Mouse (Mus musculus) MEL (cell line): Measurements from ENCODE around the gene Enox1. TPM values are rescaled to one million over a fixed set of nuclear protein-coding genes. Genes with fewer than 3 reads are reported as not detected.

Experiments
- DNase-seq: peaks from one replicate; pipeline ENCODE4 v3.0.0; 2011; ENCODE audit warnings: low read depth, low spot score
- H3K27ac ChIP-seq: 2 replicates; pipeline ENCODE4 v1.5.1; 2012; ENCODE audit warnings: low read depth, mild to moderate bottlenecking, control low read depth, low read length, moderate library complexity; ENCODE audit not compliant: control insufficient read depth
- H3K27me3 ChIP-seq, 2 experiments: fragments of 150-350 bp in 1 of 2; sonication (generic) in 1 of 2; 2 replicates each; pipeline ENCODE4 v1.6.1; 2012; ENCODE audit warnings: low read length in 2 of 2, mild to moderate bottlenecking in 2 of 2, improper control_type of control experiment in 1 of 2, moderate library complexity in 1 of 2; ENCODE audit not compliant: insufficient read depth in 2 of 2, control insufficient read depth in 1 of 2
- H3K36me3 ChIP-seq, 2 experiments: 2 replicates each; pipeline ENCODE4 v1.6.1; 2012 to 2014; ENCODE audit warnings: low read length in 2 of 2, improper control_type of control experiment in 1 of 2, inconsistent platforms in 1 of 2, mild to moderate bottlenecking in 1 of 2; ENCODE audit not compliant: insufficient read depth in 2 of 2, control insufficient read depth in 1 of 2
- H3K4me1 ChIP-seq, 2 experiments: fragments of 150-350 bp in 1 of 2; sonication (generic) in 1 of 2; 2 replicates each; pipeline ENCODE4 v1.6.1; 2012; ENCODE audit warnings: low read length in 2 of 2, improper control_type of control experiment in 1 of 2, mild to moderate bottlenecking in 1 of 2; ENCODE audit not compliant: insufficient read depth in 2 of 2, control insufficient read depth in 1 of 2
- H3K4me3 ChIP-seq, 2 experiments: fragments of 150-350 bp in 1 of 2; sonication (generic) in 1 of 2; 2 replicates each; pipeline ENCODE4 v1.5.1; 2012; ENCODE audit warnings: low read depth in 2 of 2, low read length in 2 of 2, mild to moderate bottlenecking in 2 of 2, moderate library complexity in 2 of 2, control low read depth in 1 of 2, improper control_type of control experiment in 1 of 2; ENCODE audit not compliant: control insufficient read depth in 1 of 2, insufficient read depth in 1 of 2
- H3K79me2 ChIP-seq: 2 replicates; pipeline ENCODE4 v1.6.1; 2012; ENCODE audit warnings: mild to moderate bottlenecking, low read length, moderate library complexity; ENCODE audit not compliant: control insufficient read depth, poor library complexity, insufficient read depth
- H3K9ac ChIP-seq: 2 replicates; pipeline ENCODE4 v1.6.1; 2012; ENCODE audit warnings: low read depth, mild to moderate bottlenecking, control low read depth, low read length, moderate library complexity; ENCODE audit not compliant: control insufficient read depth, poor library complexity, severe bottlenecking
- H3K9me3 ChIP-seq: fragments of 150-350 bp; sonication (generic); replicated peaks from 2 replicates; pipeline ENCODE4 v1.6.1; 2012; ENCODE audit warnings: mild to moderate bottlenecking, low read length, improper control_type of control experiment, moderate library complexity; ENCODE audit not compliant: insufficient read depth
- CHD2 ChIP-seq: IDR thresholded peaks from 2 replicates; pipeline ENCODE4 v1.6.1; 2011; ENCODE audit warnings: low read length, improper control_type of control experiment
- CTCF ChIP-seq, 3 experiments: IDR thresholded peaks in 2 of 3; conservative IDR thresholded peaks in 1 of 3; 2 replicates each; pipeline ENCODE4 v1.5.1; 2011 to 2012; ENCODE audit warnings: low read length in 3 of 3, low read depth in 2 of 3, mild to moderate bottlenecking in 2 of 3, improper control_type of control experiment in 1 of 3, inconsistent platforms in 1 of 3, mixed read lengths in 1 of 3, moderate library complexity in 1 of 3; ENCODE audit not compliant: control insufficient read depth in 1 of 3, insufficient read depth in 1 of 3, poor library complexity in 1 of 3, severe bottlenecking in 1 of 3
- ELF1 ChIP-seq: IDR thresholded peaks from 2 replicates; pipeline ENCODE4 v1.6.1; 2014; ENCODE audit warnings: low read depth, mild to moderate bottlenecking, inconsistent platforms, low read length, improper control_type of control experiment, moderate library complexity
- EP300 ChIP-seq, 2 experiments: IDR thresholded peaks; 2 replicates each; pipeline ENCODE4 v1.6.1; 2011; ENCODE audit warnings: improper control_type of control experiment in 2 of 2, low read length in 2 of 2, low read depth in 1 of 2, mild to moderate bottlenecking in 1 of 2
- ETS1 ChIP-seq: IDR thresholded peaks from 2 replicates; pipeline ENCODE4 v1.6.1; 2012; ENCODE audit warnings: low read depth, mild to moderate bottlenecking, inconsistent platforms, low read length, improper control_type of control experiment, moderate library complexity
- GATA1 ChIP-seq: IDR thresholded peaks from 2 replicates; pipeline ENCODE4 v1.6.1; 2011; ENCODE audit warnings: low read depth, low read length, improper control_type of control experiment
- HCFC1 ChIP-seq: IDR thresholded peaks from 2 replicates; pipeline ENCODE4 v1.6.1; 2012; ENCODE audit warnings: low read depth, mild to moderate bottlenecking, inconsistent platforms, low read length, improper control_type of control experiment, moderate library complexity
- JUND ChIP-seq: IDR thresholded peaks from 2 replicates; pipeline ENCODE4 v1.6.1; 2011; ENCODE audit warnings: low read depth, mild to moderate bottlenecking, improper control_type of control experiment, low read length
- MAFK ChIP-seq: IDR thresholded peaks from 2 replicates; pipeline ENCODE4 v1.6.1; 2011; ENCODE audit warnings: low read depth, mild to moderate bottlenecking, low read length, improper control_type of control experiment, borderline replicate concordance
- MAX ChIP-seq: IDR thresholded peaks from 2 replicates; pipeline ENCODE4 v1.6.1; 2011; ENCODE audit warnings: low read length, improper control_type of control experiment
- MAZ ChIP-seq: IDR thresholded peaks from 2 replicates; pipeline ENCODE4 v1.6.1; 2012; ENCODE audit warnings: low read depth, mild to moderate bottlenecking, inconsistent platforms, low read length, improper control_type of control experiment
- MEF2A ChIP-seq: IDR thresholded peaks from 2 replicates; pipeline ENCODE4 v1.6.1; 2014; ENCODE audit warnings: low read depth, mild to moderate bottlenecking, inconsistent platforms, low read length, improper control_type of control experiment; ENCODE audit not compliant: poor library complexity, insufficient replicate concordance, severe bottlenecking; ENCODE audit errors: extremely low read depth
- MYB ChIP-seq: IDR thresholded peaks from 2 replicates; pipeline ENCODE4 v1.6.1; 2011; ENCODE audit warnings: mild to moderate bottlenecking, low read depth, low read length, improper control_type of control experiment
- MYC ChIP-seq: IDR thresholded peaks from 2 replicates; pipeline ENCODE4 v1.6.1; 2011; ENCODE audit warnings: low read depth, mild to moderate bottlenecking, low read length, improper control_type of control experiment, moderate library complexity
- NELFE ChIP-seq: IDR thresholded peaks from 2 replicates; pipeline ENCODE4 v1.6.1; 2011; ENCODE audit warnings: low read depth, low read length, improper control_type of control experiment
- NRF1 ChIP-seq: IDR thresholded peaks from 2 replicates; pipeline ENCODE4 v1.6.1; 2014; ENCODE audit warnings: low read depth, mild to moderate bottlenecking, inconsistent platforms, low read length, improper control_type of control experiment, moderate library complexity; ENCODE audit not compliant: poor library complexity, insufficient read depth, severe bottlenecking
- POLR2A ChIP-seq, 2 experiments: IDR thresholded peaks; 2 replicates each; pipeline ENCODE4 v1.6.1; 2011 to 2012; ENCODE audit warnings: low read length in 2 of 2, mild to moderate bottlenecking in 2 of 2, control low read depth in 1 of 2, improper control_type of control experiment in 1 of 2, low read depth in 1 of 2, moderate library complexity in 1 of 2; ENCODE audit not compliant: control insufficient read depth in 1 of 2, insufficient read depth in 1 of 2, poor library complexity in 1 of 2
- POLR2AphosphoS5 ChIP-seq: IDR thresholded peaks from 2 replicates; pipeline ENCODE4 v1.6.1; 2012; ENCODE audit warnings: low read depth, borderline replicate concordance, mild to moderate bottlenecking, inconsistent platforms, low read length, moderate library complexity, mixed read lengths
- RCOR1 ChIP-seq: IDR thresholded peaks from 2 replicates; pipeline ENCODE4 v1.6.1; 2012; ENCODE audit warnings: low read depth, mild to moderate bottlenecking, inconsistent platforms, low read length, improper control_type of control experiment
- SMC3 ChIP-seq: IDR thresholded peaks from 2 replicates; pipeline ENCODE4 v1.6.1; 2011; ENCODE audit warnings: low read depth, low read length, improper control_type of control experiment
- TAL1 ChIP-seq: IDR thresholded peaks from 2 replicates; pipeline ENCODE4 v1.6.1; 2012; ENCODE audit warnings: mild to moderate bottlenecking, inconsistent platforms, low read length, moderate library complexity, mixed read lengths
- TCF12 ChIP-seq: IDR thresholded peaks from 2 replicates; pipeline ENCODE4 v1.6.1; 2014; ENCODE audit warnings: low read depth, mild to moderate bottlenecking, inconsistent platforms, low read length, improper control_type of control experiment, moderate library complexity
- UBTF ChIP-seq: IDR thresholded peaks from 2 replicates; pipeline ENCODE4 v1.6.1; 2012; ENCODE audit warnings: low read depth, mild to moderate bottlenecking, inconsistent platforms, low read length, improper control_type of control experiment, moderate library complexity, borderline replicate concordance; ENCODE audit not compliant: insufficient read depth
- USF1 ChIP-seq: IDR thresholded peaks from 2 replicates; pipeline ENCODE4 v1.6.1; 2014; ENCODE audit warnings: low read depth, mild to moderate bottlenecking, inconsistent platforms, low read length, improper control_type of control experiment, moderate library complexity
- USF2 ChIP-seq, 2 experiments: IDR thresholded peaks; 2 replicates each; pipeline ENCODE4 v1.6.1; 2011 to 2012; ENCODE audit warnings: improper control_type of control experiment in 2 of 2, low read length in 2 of 2, borderline replicate concordance in 1 of 2, inconsistent platforms in 1 of 2, low read depth in 1 of 2, mild to moderate bottlenecking in 1 of 2; ENCODE audit not compliant: insufficient read depth in 1 of 2
- ZC3H11A ChIP-seq: IDR thresholded peaks from 2 replicates; pipeline ENCODE4 v1.6.1; 2012; ENCODE audit warnings: low read depth, mild to moderate bottlenecking, inconsistent platforms, low read length, improper control_type of control experiment
- ZKSCAN1 ChIP-seq: IDR thresholded peaks from 2 replicates; pipeline ENCODE4 v1.6.1; 2012; ENCODE audit warnings: low read depth, mild to moderate bottlenecking, inconsistent platforms, low read length, improper control_type of control experiment, moderate library complexity
- ZNF384 ChIP-seq: IDR thresholded peaks from 2 replicates; pipeline ENCODE4 v1.6.1; 2012; ENCODE audit warnings: low read depth, mild to moderate bottlenecking, inconsistent platforms, low read length, improper control_type of control experiment
- polyA plus RNA-seq, 2 experiments: library from polyadenylated mRNA; stranded (reverse) in 1 of 2; unstranded in 1 of 2; fragments of >175 nt in 1 of 2; fragments of >200 nt in 1 of 2; gene quantifications; 2 replicates each; pipeline versions ENCODE4 v1.2.1 to v1.2.4; 2012; ENCODE audit warnings: low replicate concordance in 2 of 2, low read depth in 1 of 2; ENCODE audit not compliant: insufficient read length in 2 of 2, insufficient read depth in 1 of 2, missing spikeins in 1 of 2
- total RNA-seq: library from RNA; depleted of rRNA; stranded (reverse); fragments of 300-350 nt; gene quantifications from 2 replicates; pipeline ENCODE4 v1.2.3, GENCODE M21; 2012

Gene Enox1
- total and polyA plus RNA-seq, 3 experiments, result not detected

DNA sequence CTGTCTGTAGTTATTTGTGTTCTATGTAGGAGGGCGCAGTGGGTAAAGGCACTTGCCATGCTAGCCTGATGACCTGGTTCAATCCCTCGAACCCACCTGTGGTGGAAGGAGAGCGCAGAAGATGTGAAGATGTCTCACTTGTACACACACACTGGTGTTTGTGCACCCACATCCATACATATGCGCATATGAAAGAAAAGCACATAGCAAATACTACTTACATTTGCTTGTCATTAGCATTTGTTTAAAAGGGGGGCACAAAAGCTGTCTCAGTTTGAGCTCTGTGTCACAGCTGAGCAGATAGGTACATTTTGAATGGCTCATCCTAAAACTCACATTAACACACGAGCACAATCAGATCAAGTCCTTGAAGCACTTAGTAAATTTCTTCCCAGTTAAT, 560.4 kb downstream of the Enox1 start:
- H3K27me3 ChIP-seq, result no peaks in the 10 kb centered on the region
- TF ChIP-seq ZKSCAN1 (no peak), USF2 (IDR thresholded peaks at IDR 0.05; ENCODE audit: borderline replicate concordance in 1 of 2, insufficient read depth in 1 of 2, low read depth in 1 of 2, low read length in 2 of 2) (no peak), GATA1 (no peak), MYC (no peak), RCOR1 (no peak), NRF1 (no peak), HCFC1 (no peak), POLR2AphosphoS5 (no peak), ELF1 (no peak), NELFE (no peak), TCF12 (no peak), ZNF384 (no peak), ETS1 (no peak), SMC3 (no peak), EP300 (IDR thresholded peaks at IDR 0.05; ENCODE audit: low read depth in 1 of 2, low read length in 2 of 2) (no peak), TAL1 (no peak), MEF2A (no peak), CTCF (IDR thresholded peaks at IDR 0.05 in 2 of 3, conservative IDR thresholded peaks at IDR 0.05 in 1 of 3; ENCODE audit: control insufficient read depth in 1 of 3, insufficient read depth in 1 of 3, low read depth in 2 of 3, low read length in 3 of 3, poor library complexity in 1 of 3, severe bottlenecking in 1 of 3) (no peak), MAZ (no peak), UBTF (no peak)
- no peak overlapping the region for H3K27ac ChIP-seq
- H3K9me3 ChIP-seq, result no peaks in the 10 kb centered on the region
- no peaks in the 10 kb centered on the region for H3K79me2 ChIP-seq
- H3K4me3 ChIP-seq, result no peak overlapping the region
- no peak overlapping the region for H3K9ac ChIP-seq
- no peaks in the 10 kb centered on the region for H3K4me1 ChIP-seq
- DNase-seq, result no peak
- H3K36me3 ChIP-seq, result no peaks in the 10 kb centered on the region

GRCm38 (mm10) chr14:77718814-77719213, 562.3 kb downstream of the Enox1 start:
- no peaks in the 10 kb centered on the region for H3K9me3 ChIP-seq
- no peaks in the 10 kb centered on the region for H3K36me3 ChIP-seq
- no peaks in the 10 kb centered on the region for H3K27me3 ChIP-seq
- no peak overlapping the region for H3K4me3 ChIP-seq
- no peak overlapping the region for H3K27ac ChIP-seq
- DNase-seq, result no peak
- no peak overlapping the region for H3K9ac ChIP-seq
- TF ChIP-seq ZKSCAN1 (no peak), MYB (no peak), MYC (no peak), ELF1 (no peak), SMC3 (no peak), ZC3H11A (no peak), ETS1 (no peak), POLR2A (IDR thresholded peaks at IDR 0.05; ENCODE audit: control insufficient read depth in 1 of 2, insufficient read depth in 1 of 2, low read depth in 1 of 2, low read length in 2 of 2, poor library complexity in 1 of 2) (no peak), CHD2 (no peak), RCOR1 (no peak), TCF12 (no peak), JUND (no peak), MEF2A (no peak), USF1 (no peak), MAX (no peak), MAFK (no peak)
- no peaks in the 10 kb centered on the region for H3K79me2 ChIP-seq
- no peaks in the 10 kb centered on the region for H3K4me1 ChIP-seq
